Mouse (Mus musculus) kidney, embryonic 16.5 days (tissue): Measurements from ENCODE around the gene Cacna1d. TPM values are rescaled to one million over a fixed set of nuclear protein-coding genes. Genes with fewer than 3 reads are reported as not detected.
A peak's percentile ranks its signal among the peaks of the same experiment; 100 is the strongest.

Source experiments
- ATAC-seq: fragments of 200-750 bp; cut with Nextera tagmentation; 2 replicates; pipeline ENCODE4 v1.8.0; 2017; ENCODE audit warnings: moderate TSS enrichment; ENCODE audit not compliant: low FRiP score, low TSS enrichment
- H3K27ac ChIP-seq: fragments of 300-500 bp; sonication (generic); 2 replicates; pipeline ENCODE4 v1.5.1; 2014; ENCODE audit warnings: low read length
- H3K27me3 ChIP-seq: fragments of 300-500 bp; sonication (generic); 2 replicates; pipeline ENCODE4 v1.6.1; 2014; ENCODE audit warnings: low read length, control low read depth, mixed read lengths; ENCODE audit not compliant: insufficient read depth
- H3K36me3 ChIP-seq: fragments of 300-500 bp; sonication (generic); 2 replicates; pipeline ENCODE4 v1.6.1; 2014; ENCODE audit warnings: low read length, control low read depth, mixed read lengths; ENCODE audit not compliant: insufficient read depth
- H3K4me1 ChIP-seq: fragments of 300-500 bp; sonication (generic); 2 replicates; pipeline ENCODE4 v1.6.1; 2014; ENCODE audit warnings: low read length, control low read depth, mixed read lengths; ENCODE audit not compliant: insufficient read depth
- H3K4me2 ChIP-seq: fragments of 300-500 bp; sonication (generic); replicated peaks from 2 replicates; pipeline ENCODE4 v1.6.1; 2014; ENCODE audit warnings: low read depth, low read length
- H3K4me3 ChIP-seq: fragments of 300-500 bp; sonication (generic); 2 replicates; pipeline ENCODE4 v1.5.1; 2014; ENCODE audit warnings: mild to moderate bottlenecking, low read length
- H3K9ac ChIP-seq: fragments of 300-500 bp; sonication (generic); replicated peaks from 2 replicates; pipeline ENCODE4 v1.6.1; 2014; ENCODE audit warnings: low read length
- H3K9me3 ChIP-seq: fragments of 300-500 bp; sonication (generic); 2 replicates; pipeline ENCODE4 v1.6.1; 2016; ENCODE audit warnings: low read length, control low read depth
- WGBS: fragments of 180-500 bp; shearing (Covaris S2); extraction: QIAGEN DNeasy Blood & Tissue Kit; methylation state at CpG from one replicate; pipeline ENCODE4 v1.1.7; 2014; 5-methylcytosine and 5-hydroxymethylcytosine counted together
- polyA plus RNA-seq: library from polyadenylated mRNA; unstranded; fragments of >200 nt; fragmentation: Nextera tagmentation; extraction: Ambion mirVana; gene quantifications from 2 replicates; pipeline ENCODE4 v1.2.1, GENCODE M21; 2015

Gene Cacna1d
- polyA plus RNA-seq, 1 experiment from 2014 or later = 3.0 TPM

DNA sequence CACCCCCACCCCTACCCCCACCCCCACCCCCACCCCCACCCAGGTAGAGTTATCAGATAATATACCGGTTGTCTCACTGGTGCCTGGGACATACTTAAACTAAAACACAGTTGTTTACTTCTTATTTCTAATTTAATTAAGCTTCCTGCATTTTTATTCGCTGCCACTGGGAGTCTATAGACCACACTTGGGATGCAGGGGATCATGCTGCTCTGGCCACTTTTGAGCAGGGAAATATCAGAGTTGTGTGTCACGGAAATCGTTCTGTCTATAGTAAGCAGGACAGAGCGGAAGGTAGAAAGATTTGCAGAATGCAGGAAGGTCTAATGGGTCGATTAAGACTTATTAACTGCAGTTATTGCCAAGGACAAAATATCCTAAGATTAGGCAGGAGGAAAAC is 131.3 kb downstream of the Cacna1d start:
- Histone ChIP-seq H3K9ac (no peak overlapping the region), H3K4me3 (no peak overlapping the region), H3K36me3 (no peaks in the 10 kb centered on the region), H3K27ac (no peak overlapping the region), H3K9me3 (no peaks in the 10 kb centered on the region), H3K27me3 (peaks cover 4% of the 10 kb centered on the region), H3K4me2 (no peak overlapping the region), H3K4me1 (0 out of 2 replicates have a peak, but pooled peaks cover 4% of the 10 kb centered on the region)
- 67% methylated on average over 6 of the region's 6 CpGs for WGBS
- no peak for ATAC-seq

DNA sequence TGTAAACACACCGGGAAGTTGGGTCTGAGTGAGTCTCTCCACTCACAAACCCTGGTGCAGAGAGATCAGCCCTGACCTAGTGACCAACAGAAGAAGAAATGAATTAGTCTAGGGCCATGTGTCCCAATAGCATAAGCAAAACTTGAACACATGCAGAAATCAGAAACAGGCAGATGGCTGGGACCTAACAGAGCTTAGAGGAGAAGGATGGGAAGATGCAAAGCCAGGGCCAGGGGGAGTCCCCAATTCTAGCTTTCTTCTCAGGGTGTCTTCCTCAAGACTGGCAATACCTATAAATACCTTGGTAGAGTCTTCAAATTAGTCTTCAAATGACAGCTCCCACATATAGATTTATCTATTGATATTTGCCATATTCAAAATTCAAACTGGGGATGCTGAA is 133.2 kb downstream of the Cacna1d start:
- Histone ChIP-seq H3K36me3 (no peaks in the 10 kb centered on the region), H3K27ac (no peak overlapping the region)
- no peak for ATAC-seq

DNA sequence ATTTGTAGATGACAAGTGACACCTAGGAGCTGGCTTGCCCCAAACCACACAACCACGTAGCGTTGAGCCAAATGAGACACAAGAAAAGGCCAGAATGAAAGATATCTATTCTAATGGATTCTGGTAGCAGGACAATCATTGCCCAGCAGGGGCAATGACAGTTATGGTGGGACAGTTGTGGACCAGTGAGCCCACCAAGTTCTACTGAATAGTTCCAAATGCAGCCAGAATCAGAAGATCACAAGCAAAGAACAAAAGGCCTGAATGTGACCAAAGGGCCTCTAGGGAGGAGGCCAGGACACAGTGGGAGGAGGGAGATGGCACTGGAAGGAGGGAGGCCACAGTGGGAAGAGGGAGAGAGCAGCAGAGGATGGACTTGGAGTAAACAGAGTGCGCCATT is 134.8 kb downstream of the Cacna1d start:
- Histone ChIP-seq H3K4me1 (peaks cover 20% of the 10 kb centered on the region), H3K27ac (no peak overlapping the region), H3K9ac (no peak overlapping the region), H3K27me3 (peaks cover 16% of the 10 kb centered on the region), H3K36me3 (no peaks in the 10 kb centered on the region), H3K4me2 (no peak overlapping the region), H3K9me3 (no peaks in the 10 kb centered on the region), H3K4me3 (no peak overlapping the region)
- WGBS = 81% methylated on average over 3 of the region's 3 CpGs
- ATAC-seq = no peak

More for the DNA sequence above, 133.2 kb downstream of the Cacna1d start:
- Histone ChIP-seq H3K4me3 (no peak overlapping the region), H3K4me1 (peaks cover 7% of the 10 kb centered on the region), H3K27me3 (peaks cover 13% of the 10 kb centered on the region), H3K4me2 (no peak overlapping the region), H3K9ac (no peak overlapping the region), H3K9me3 (no peaks in the 10 kb centered on the region)
- 69% methylated on average over 1 of the region's 1 CpGs for WGBS

DNA sequence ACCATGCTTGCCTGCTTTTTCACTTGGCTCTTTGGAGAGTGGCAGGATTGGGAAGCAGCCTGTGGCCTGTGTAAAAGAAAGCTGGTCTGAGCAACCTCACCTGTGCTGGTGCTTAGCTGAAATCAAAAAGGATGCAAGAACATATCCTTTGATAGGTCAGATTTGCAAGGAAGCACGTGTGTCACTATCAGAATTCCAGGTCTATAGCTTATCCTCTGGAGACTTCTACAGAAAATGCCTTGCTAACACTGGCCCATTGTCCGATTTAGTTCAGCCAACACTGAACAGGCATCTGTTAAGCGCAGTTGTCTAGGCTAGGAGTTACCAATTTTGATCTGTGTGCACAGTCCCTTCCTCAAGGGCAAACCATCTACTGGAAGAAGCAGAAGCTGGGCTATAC is 136.5 kb downstream of the Cacna1d start:
- no peaks in the 10 kb centered on the region for H3K9me3 ChIP-seq
- H3K27me3 ChIP-seq = peaks cover 16% of the 10 kb centered on the region
- H3K9ac ChIP-seq = no peak overlapping the region
- peaks cover 16% of the 10 kb centered on the region for H3K4me1 ChIP-seq
- H3K36me3 ChIP-seq = no peaks in the 10 kb centered on the region
- H3K4me2 ChIP-seq = no peak overlapping the region
- 70% methylated on average over 3 of the region's 3 CpGs for WGBS
- no peak overlapping the region for H3K27ac ChIP-seq
- no peak for ATAC-seq
- H3K4me3 ChIP-seq = no peak overlapping the region

DNA sequence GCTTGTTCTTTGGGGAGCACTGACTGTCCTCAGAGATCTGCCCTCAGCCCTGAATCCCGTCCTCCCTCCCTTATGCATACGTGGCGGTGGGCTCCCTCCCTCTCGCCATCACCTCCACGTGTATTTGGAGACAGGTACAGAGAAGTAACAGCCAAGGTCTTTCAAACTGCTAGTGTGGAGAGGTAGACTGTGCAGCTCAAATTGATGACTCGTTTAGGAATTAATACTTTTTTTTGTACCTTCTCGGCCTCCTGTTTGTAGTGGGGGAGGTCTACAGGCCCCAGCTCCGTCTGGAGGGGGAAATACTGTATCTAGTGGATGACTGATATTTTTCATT is 137.2 kb downstream of the Cacna1d start:
- Histone ChIP-seq H3K4me3 (peak overlapping the region; percentile 67), H3K27ac (no peak overlapping the region), H3K9ac (peak overlapping the region; percentile 88), H3K36me3 (no peaks in the 10 kb centered on the region), H3K9me3 (no peaks in the 10 kb centered on the region), H3K4me2 (peak overlapping the region; percentile 96), H3K4me1 (peaks cover 17% of the 10 kb centered on the region), H3K27me3 (peaks cover 16% of the 10 kb centered on the region)
- peak; percentile 17; the same call in 1 of the 2 replicates for ATAC-seq
- 6% methylated on average over 8 of the region's 8 CpGs for WGBS

DNA sequence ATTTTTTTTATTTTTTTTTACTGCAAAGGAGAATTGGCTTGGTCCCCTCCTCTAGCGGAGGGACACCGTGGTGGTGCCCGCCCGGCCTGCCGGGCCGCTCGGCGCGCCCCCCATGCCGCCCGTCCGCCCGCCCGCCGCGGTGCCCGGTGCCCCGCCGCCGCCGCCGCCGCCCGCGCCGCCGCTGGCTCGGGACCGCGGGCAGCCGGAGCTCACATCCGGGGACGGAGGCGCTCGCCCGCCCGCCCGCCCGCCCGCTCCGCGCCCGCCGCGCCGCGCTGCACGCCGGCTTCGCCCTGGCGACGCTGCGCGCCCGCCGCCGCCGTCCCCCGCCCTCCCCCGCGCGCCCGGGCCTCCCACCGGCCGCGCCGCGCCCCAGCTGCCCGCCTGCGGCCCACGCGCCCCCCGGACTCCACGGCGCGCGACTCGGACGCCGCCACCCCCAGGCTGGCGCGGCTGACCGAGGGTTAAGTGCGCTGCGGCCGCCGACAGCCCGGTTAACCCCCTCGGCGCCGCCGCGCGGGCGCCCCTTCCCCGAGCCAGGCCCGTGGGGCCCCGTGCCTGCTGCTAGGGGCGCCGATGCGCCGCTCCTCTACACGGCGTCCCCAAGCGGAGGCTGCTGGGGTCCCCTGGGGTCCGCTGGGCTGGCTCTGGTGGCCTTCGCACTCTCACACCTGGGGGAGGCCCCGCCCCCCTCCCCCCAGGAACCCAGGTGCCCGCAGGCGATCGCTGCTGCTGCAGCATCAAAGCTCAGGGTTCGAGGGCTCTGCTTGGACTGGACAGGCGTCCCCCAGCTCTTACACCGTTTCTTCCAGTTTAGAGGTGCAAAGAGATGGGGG is 137.7 kb downstream of the Cacna1d start:
- H3K4me2 ChIP-seq = peak overlapping the region; percentile 96
- H3K4me3 ChIP-seq = peak overlapping the region; percentile 67
- no peaks in the 10 kb centered on the region for H3K36me3 ChIP-seq
- H3K9ac ChIP-seq = peak overlapping the region; percentile 88
- no peak overlapping the region for H3K27ac ChIP-seq
- peaks cover 16% of the 10 kb centered on the region for H3K27me3 ChIP-seq
- under 1% methylated on average over 70 of the region's 114 CpGs for WGBS
- peak; percentile 76 for ATAC-seq
- peaks cover 20% of the 10 kb centered on the region for H3K4me1 ChIP-seq
- H3K9me3 ChIP-seq = no peaks in the 10 kb centered on the region

DNA sequence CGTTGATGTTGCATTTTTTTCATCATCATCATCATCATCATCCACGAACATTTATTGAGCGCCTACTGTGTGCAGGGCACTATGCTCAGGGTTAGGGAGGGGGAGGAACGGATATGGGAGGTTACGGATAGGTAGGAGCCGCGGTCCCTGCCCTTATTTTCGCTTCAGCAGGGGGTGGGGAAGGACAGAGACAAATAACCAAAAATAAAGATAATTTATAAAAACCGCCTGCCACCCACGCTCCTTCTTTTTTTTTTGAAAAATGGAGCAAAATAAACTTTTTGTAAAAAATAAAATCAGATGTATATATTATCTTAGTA is 138.3 kb downstream of the Cacna1d start:
- Histone ChIP-seq H3K4me3 (peak overlapping the region; percentile 67), H3K27ac (no peak overlapping the region), H3K9me3 (no peaks in the 10 kb centered on the region), H3K9ac (peak overlapping the region; percentile 88), H3K4me1 (peaks cover 20% of the 10 kb centered on the region), H3K36me3 (no peaks in the 10 kb centered on the region), H3K4me2 (peak overlapping the region; percentile 96), H3K27me3 (peaks cover 16% of the 10 kb centered on the region)
- WGBS = 1% methylated on average over 10 of the region's 10 CpGs
- ATAC-seq = no peak

DNA sequence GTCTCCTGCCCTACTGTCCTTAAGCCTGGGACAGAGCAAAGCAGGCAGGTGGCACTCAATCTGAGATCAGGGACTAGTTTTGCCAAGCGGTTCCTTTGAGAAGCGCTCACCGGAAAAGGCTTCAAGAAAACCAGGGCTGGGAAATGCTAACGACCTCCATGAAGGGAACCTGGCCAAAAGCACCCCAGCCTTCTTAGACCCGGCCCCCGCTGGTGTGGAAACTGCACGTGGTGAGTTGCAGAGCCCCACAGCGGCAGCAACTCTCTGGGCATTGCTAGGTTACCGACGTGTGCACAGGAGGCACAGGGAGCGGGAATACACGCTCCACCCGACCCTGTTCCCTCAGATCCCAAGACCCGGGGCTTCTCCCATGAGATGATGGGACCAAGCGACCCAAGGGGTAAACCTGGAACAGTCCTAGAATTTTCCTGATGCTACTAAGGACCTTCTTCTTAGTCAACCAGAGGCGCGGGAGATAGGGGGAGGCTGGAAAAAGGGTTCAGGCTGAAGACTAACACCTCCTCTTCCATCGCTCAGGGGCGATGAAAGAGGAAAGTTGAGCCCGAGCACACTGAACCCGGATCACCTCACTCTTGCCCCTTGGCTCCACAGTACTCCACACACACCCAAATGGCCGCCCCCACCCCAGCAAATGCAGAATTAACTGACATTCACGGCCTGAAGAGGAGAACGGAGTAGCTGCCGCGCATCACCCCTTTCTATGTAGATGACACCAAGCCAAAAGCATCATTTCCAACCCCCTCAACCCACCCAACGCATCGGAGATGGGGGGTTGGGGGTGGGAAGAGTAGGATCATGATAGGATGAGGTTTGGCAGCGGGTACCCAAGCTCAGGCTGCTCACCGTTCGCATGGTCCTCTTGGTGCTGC is 138.9 kb downstream of the Cacna1d start:
- 0 out of 2 replicates have a peak overlapping the region, but pooled peaks have one; percentile 38 for H3K27ac ChIP-seq
- peak overlapping the region; percentile 67 for H3K4me3 ChIP-seq
- no peaks in the 10 kb centered on the region for H3K9me3 ChIP-seq
- H3K27me3 ChIP-seq = peaks cover 16% of the 10 kb centered on the region
- H3K36me3 ChIP-seq = no peaks in the 10 kb centered on the region
- peak overlapping the region; percentile 88 for H3K9ac ChIP-seq
- 3% methylated on average over 31 of the region's 31 CpGs for WGBS
- peaks cover 20% of the 10 kb centered on the region for H3K4me1 ChIP-seq
- peak; percentile 50 for ATAC-seq
- H3K4me2 ChIP-seq = peak overlapping the region; percentile 96

DNA sequence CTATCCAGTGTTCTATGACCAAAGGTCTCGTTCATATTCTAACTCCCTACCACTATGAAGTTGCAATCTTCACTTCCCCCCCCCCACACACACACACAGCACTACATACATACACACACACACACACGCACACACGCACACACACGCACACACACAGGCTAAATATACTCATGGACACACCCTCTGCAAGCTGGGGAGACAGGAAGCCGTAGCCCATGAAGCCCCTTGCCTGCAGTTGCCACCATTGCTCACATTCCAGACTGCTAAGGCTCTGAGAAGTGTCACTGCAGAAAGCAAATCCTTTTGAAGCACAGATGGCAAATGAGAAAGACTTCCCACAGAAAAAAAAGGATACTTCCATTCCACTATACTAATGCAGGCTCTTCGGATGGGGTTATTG is 141.0 kb downstream of the Cacna1d start:
- Histone ChIP-seq H3K4me3 (no peak overlapping the region), H3K36me3 (no peaks in the 10 kb centered on the region), H3K9me3 (no peaks in the 10 kb centered on the region), H3K4me2 (no peak overlapping the region), H3K9ac (no peak overlapping the region), H3K27me3 (peaks cover 15% of the 10 kb centered on the region), H3K4me1 (peaks cover 20% of the 10 kb centered on the region), H3K27ac (no peak overlapping the region)
- WGBS = 78% methylated on average over 6 of the region's 6 CpGs
- no peak for ATAC-seq
